Mouse (Mus musculus) hindbrain, postnatal 0 days (tissue): ENCODE measurements around the gene Rft1. TPM values are rescaled to one million over a fixed set of nuclear protein-coding genes. Genes with fewer than 3 reads are reported as not detected.
A peak's percentile ranks its signal among the peaks of the same experiment; 100 is the strongest.

Experiments used
- ATAC-seq: fragments of 200-750 bp; cut with Nextera tagmentation; 2 replicates; pipeline ENCODE4 v1.8.0; 2017; ENCODE audit warnings: mild to moderate bottlenecking, moderate TSS enrichment, moderate library complexity
- DNase-seq: peaks from one replicate; pipeline ENCODE4 v3.0.0-alpha.2; 2015; ENCODE audit warnings: low spot score
- H3K27ac ChIP-seq: fragments of 300-500 bp; sonication (generic); 2 replicates; pipeline ENCODE4 v1.5.1; 2014; ENCODE audit warnings: mild to moderate bottlenecking
- H3K27me3 ChIP-seq: fragments of 300-500 bp; sonication (generic); 2 replicates; pipeline ENCODE4 v1.6.1; 2014; ENCODE audit warnings: low read length, mixed read lengths; ENCODE audit not compliant: insufficient read depth
- H3K36me3 ChIP-seq: fragments of 300-500 bp; sonication (generic); 2 replicates; pipeline ENCODE4 v1.6.1; 2014; ENCODE audit warnings: low read length, mixed read lengths; ENCODE audit not compliant: insufficient read depth
- H3K4me1 ChIP-seq: fragments of 300-500 bp; sonication (generic); 2 replicates; pipeline ENCODE4 v1.6.1; 2014; ENCODE audit warnings: antibody characterized with exemption, low read length, mixed read lengths; ENCODE audit not compliant: insufficient read depth
- H3K4me2 ChIP-seq: fragments of 300-500 bp; sonication (generic); 2 replicates; pipeline ENCODE4 v1.6.1; 2014; ENCODE audit warnings: low read depth, mild to moderate bottlenecking, low read length, moderate library complexity, mixed read lengths
- H3K4me3 ChIP-seq: fragments of 300-500 bp; sonication (generic); 2 replicates; pipeline ENCODE4 v1.5.1; 2014; ENCODE audit warnings: low read length
- H3K9ac ChIP-seq: fragments of 300-500 bp; sonication (generic); replicated peaks from 2 replicates; pipeline ENCODE4 v1.6.1; 2014; ENCODE audit warnings: mild to moderate bottlenecking, low read length, moderate library complexity, mixed read lengths
- H3K9me3 ChIP-seq: fragments of 300-500 bp; sonication (generic); 2 replicates; pipeline ENCODE4 v1.6.1; 2016; ENCODE audit warnings: low read length, mixed read lengths
- CTCF ChIP-seq: IDR thresholded peaks from 2 replicates; pipeline ENCODE4 v1.5.1; 2016; ENCODE audit warnings: antibody characterized with exemption, control low read depth, low read depth
- WGBS: fragments of 180-500 bp; shearing (Covaris S2); extraction: QIAGEN DNeasy Blood & Tissue Kit; methylation state at CpG from one replicate; pipeline ENCODE4 v1.1.7; 2014; 5-methylcytosine and 5-hydroxymethylcytosine counted together
- polyA plus RNA-seq: library from polyadenylated mRNA; unstranded; fragments of >200 nt; fragmentation: Nextera tagmentation; extraction: Ambion mirVana; gene quantifications from 2 replicates; pipeline ENCODE4 v1.2.1, GENCODE M21; 2015
- total RNA-seq: library from RNA; depleted of rRNA; stranded (reverse); fragments of >200 nt; gene quantifications from 2 replicates; pipeline ENCODE4 v1.2.3, GENCODE M21; 2014

Rft1 gene
- total and polyA plus RNA-seq, 2 experiments from 2014 or later, result 10.1 to 18.2 TPM

DNA sequence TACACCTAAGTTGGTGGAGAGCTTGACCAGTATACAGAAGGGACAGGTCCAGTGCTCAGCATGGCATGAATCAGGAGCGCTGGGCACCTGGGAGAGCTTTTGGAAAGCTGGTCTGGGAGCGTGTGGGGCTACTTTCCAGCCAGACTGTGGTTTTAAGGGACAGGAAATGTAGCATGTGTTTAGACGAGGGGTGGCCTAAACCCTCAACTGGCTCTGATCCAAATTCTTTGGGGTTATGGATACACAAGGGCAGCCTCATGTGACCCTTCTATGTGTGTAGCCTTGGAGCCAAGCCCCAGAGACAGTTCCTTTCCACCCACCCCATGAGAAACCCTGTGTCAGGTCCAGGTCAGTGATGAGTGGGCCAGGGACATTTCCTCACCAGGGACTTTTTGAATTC, 5.7 kb upstream of the Rft1 start:
- H3K9me3 ChIP-seq, result no peaks in the 10 kb centered on the region
- DNase-seq (no peak), ATAC-seq (no peak)
- no peak for TF ChIP-seq CTCF
- no peaks in the 10 kb centered on the region; the same call in 1 of the 2 replicates for H3K4me1 ChIP-seq
- no peak overlapping the region for H3K27ac ChIP-seq
- H3K4me3 ChIP-seq, result no peak overlapping the region
- 57% methylated on average over 3 of the region's 3 CpGs for WGBS
- no peaks in the 10 kb centered on the region for H3K36me3 ChIP-seq
- no peaks in the 10 kb centered on the region for H3K27me3 ChIP-seq
- no peak overlapping the region for H3K9ac ChIP-seq
- no peak overlapping the region for H3K4me2 ChIP-seq

DNA sequence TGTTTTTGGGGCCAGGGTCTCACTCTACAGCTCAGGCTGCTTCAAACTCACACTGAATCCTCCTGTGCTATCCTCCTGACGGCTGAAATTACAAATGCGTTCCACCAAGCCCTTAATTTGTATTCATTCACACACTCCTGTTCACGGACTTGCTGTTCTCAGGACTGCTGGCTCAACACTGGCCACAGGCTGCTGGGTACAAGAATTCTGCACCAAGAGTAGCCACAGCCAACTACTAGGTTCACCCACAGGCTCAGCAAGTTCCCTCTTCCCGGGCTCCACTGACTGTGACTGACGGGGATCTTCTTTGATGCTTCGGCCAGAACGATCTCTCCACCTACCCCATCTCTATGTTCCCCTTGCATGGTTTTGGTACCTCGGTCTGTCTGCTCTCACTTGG, 4.4 kb upstream of the Rft1 start:
- peak overlapping the region; percentile 48; the same call in 1 of the 2 replicates for H3K27ac ChIP-seq
- no peak for TF ChIP-seq CTCF
- no peaks in the 10 kb centered on the region for H3K36me3 ChIP-seq
- H3K4me3 ChIP-seq, result no peak overlapping the region
- H3K4me1 ChIP-seq, result peaks cover under 1% of the 10 kb centered on the region; the same call in 1 of the 2 replicates
- DNase-seq (peak; percentile 12), ATAC-seq (no peak)
- H3K27me3 ChIP-seq, result no peaks in the 10 kb centered on the region
- no peak overlapping the region for H3K4me2 ChIP-seq
- H3K9ac ChIP-seq, result no peak overlapping the region
- H3K9me3 ChIP-seq, result no peaks in the 10 kb centered on the region
- 68% methylated on average over 8 of the region's 8 CpGs for WGBS

DNA sequence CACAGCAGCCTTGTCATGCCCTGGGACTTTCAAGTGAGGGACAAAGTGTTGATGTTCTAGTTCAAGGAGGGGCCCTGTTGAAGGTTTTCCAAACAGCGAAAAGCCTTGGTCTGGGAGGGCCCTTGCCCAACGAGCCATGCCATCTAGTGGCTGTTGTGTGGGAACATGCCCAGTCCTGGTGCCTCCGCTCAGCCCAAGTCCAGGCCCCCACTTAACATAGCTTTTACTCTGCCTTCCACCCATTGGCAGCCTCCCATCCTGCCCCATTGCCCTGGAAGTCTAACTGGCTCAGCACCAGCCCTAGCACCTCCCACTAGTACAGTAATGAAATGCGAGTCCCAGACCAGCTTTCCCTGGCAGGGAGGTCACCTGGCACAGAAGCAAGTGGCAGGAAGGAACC, 3.2 kb upstream of the Rft1 start:
- DNase-seq (peak; percentile 78), ATAC-seq (peak; percentile 87)
- Histone ChIP-seq H3K4me2 (no peak overlapping the region), H3K4me1 (peaks cover 4% of the 10 kb centered on the region; the same call in 1 of the 2 replicates), H3K27me3 (no peaks in the 10 kb centered on the region), H3K36me3 (no peaks in the 10 kb centered on the region), H3K9ac (no peak overlapping the region), H3K4me3 (no peak overlapping the region), H3K9me3 (no peaks in the 10 kb centered on the region), H3K27ac (0 out of 2 replicates have a peak overlapping the region, but pooled peaks have one; percentile 48)
- 17% methylated on average over 4 of the region's 4 CpGs for WGBS
- peak; percentile 69 for TF ChIP-seq CTCF

DNA sequence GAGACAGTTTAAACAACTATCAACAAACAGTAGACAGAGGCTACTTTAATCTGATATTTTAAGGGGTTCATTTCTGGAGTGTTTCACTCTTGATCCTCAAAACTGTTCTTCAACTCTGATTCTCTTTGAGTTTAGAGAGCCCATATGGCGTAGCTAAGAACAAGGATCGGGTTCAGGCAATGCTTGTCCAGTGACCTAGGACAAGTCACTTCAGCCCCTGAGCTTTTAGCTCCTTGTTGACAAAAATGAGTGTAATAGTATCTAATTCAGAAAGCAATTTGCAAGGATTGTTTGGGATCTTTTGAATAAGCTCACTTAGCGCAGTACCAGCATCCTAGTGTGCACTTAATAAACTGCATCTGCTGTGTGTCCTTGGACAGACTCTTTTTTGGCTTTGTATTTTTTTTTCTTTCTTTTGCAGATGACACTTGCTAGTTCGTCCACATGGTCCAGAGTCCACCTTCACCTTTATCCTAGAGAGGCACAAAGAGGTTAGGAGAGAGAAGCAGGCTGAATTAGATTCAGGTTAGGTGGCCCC, 600 bp downstream of the Rft1 start:
- no peak for DNase-seq
- TF ChIP-seq CTCF, result no peak; the same call in 1 of the 2 replicates
- Histone ChIP-seq H3K36me3 (no peaks in the 10 kb centered on the region), H3K9ac (peak overlapping the region; percentile 96), H3K27me3 (no peaks in the 10 kb centered on the region), H3K4me1 (peaks cover 4% of the 10 kb centered on the region; the same call in 1 of the 2 replicates), H3K27ac (peak overlapping the region; percentile 94), H3K9me3 (no peaks in the 10 kb centered on the region), H3K4me2 (peak overlapping the region; percentile 75), H3K4me3 (peak overlapping the region; percentile 98)
- WGBS, result 41% methylated on average over 4 of the region's 4 CpGs
- ATAC-seq, result no peak

DNA sequence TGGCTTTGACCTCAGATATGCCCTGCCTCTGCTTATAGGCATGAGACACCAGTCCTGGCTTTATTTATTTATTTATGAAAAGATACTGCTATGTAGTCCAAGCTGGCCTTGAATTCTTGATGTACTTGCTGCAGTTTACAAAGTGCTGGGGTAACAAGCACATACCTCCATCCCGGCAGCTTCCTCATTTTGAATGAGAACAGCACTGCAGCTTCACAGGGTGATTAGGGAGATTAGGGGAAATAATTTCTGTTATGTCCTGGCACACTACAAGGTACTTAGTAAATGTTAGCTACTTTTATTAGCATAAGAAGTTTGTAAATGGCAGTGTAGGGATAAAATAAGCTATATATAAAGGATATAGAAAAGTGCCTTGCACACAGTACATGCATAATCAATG, 1.4 kb downstream of the Rft1 start:
- Histone ChIP-seq H3K9me3 (no peaks in the 10 kb centered on the region), H3K36me3 (no peaks in the 10 kb centered on the region), H3K4me2 (no peak overlapping the region), H3K9ac (no peak overlapping the region), H3K4me3 (no peak overlapping the region), H3K4me1 (0 out of 2 replicates have a peak, but pooled peaks cover 4% of the 10 kb centered on the region), H3K27me3 (no peaks in the 10 kb centered on the region), H3K27ac (no peak overlapping the region)
- 88% methylated on average over 1 of the region's 1 CpGs for WGBS
- no peak for TF ChIP-seq CTCF
- ATAC-seq (no peak), DNase-seq (no peak)

DNA sequence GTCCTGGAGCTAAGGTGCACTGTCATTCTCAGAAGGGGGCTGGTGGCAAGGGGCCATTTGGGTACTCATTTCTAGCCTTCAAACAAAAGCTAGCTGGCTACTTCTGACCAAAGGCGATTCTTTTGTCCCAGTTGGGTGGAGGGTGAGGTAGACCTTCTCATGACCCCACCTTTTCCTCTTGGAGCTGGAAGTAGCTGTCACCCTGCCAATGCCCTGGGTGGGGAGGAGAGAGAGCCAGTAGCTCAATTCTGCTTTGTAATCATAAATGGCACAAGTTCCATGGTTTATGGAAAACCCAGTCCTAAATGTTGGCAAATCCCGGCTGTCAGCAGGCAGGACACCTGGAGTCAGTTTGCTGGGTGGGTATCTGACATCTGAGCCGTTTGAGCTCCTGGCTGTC, 11.9 kb downstream of the Rft1 start:
- Histone ChIP-seq H3K36me3 (peaks cover 42% of the 10 kb centered on the region), H3K9me3 (no peaks in the 10 kb centered on the region), H3K9ac (no peak overlapping the region), H3K4me1 (no peaks in the 10 kb centered on the region), H3K27me3 (no peaks in the 10 kb centered on the region), H3K27ac (no peak overlapping the region), H3K4me2 (no peak overlapping the region), H3K4me3 (no peak overlapping the region)
- whole genome bisulfite sequencing, result 74% methylated on average over 3 of the region's 3 CpGs
- ATAC-seq, result no peak
- TF ChIP-seq CTCF, result no peak
- DNase-seq, result no peak

DNA sequence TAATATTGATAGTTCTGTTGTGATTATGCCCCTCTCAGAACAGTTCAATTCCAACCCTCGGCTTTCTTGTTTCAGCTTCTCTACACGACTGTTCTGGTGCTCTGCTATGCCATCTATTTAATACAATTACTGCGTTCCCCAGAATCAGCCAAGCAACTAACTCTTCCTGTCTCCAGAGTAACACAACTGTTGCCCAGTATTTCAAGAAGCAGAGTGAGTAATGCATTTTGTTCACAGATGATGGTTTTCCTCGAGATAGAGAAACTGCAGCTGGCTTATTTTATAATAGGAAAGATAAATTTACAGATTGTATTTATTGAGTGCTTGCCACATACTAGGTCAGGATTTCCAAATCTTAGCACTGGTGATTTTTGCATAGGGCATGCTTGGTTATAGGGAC, 12.4 kb downstream of the Rft1 start:
- Histone ChIP-seq H3K4me2 (no peak overlapping the region), H3K9me3 (no peaks in the 10 kb centered on the region), H3K4me1 (no peaks in the 10 kb centered on the region), H3K4me3 (no peak overlapping the region), H3K27ac (no peak overlapping the region), H3K9ac (no peak overlapping the region), H3K36me3 (peaks cover 42% of the 10 kb centered on the region), H3K27me3 (no peaks in the 10 kb centered on the region)
- 84% methylated on average over 4 of the region's 4 CpGs for WGBS
- no peak for TF ChIP-seq CTCF
- ATAC-seq, result no peak
- no peak for DNase-seq
